Mouse (Mus musculus) MEL (cell line): ENCODE measurements at regions not wholly inside any gene's neighbourhood (a gene's known extent, or its start where the extent isn't known, plus 50 kb on each side); places are given as distances from the start of the nearest gene placed in this dataset.

Experiments
- CTCF ChIP-seq, 3 experiments: IDR thresholded peaks in 2 of 3; conservative IDR thresholded peaks in 1 of 3; 2 replicates each; pipeline ENCODE4 v1.5.1; 2011 to 2012; ENCODE audit warnings: low read length in 3 of 3, low read depth in 2 of 3, mild to moderate bottlenecking in 2 of 3, improper control_type of control experiment in 1 of 3, inconsistent platforms in 1 of 3, mixed read lengths in 1 of 3, moderate library complexity in 1 of 3; ENCODE audit not compliant: control insufficient read depth in 1 of 3, insufficient read depth in 1 of 3, poor library complexity in 1 of 3, severe bottlenecking in 1 of 3
- E2F4 ChIP-seq: IDR thresholded peaks from 2 replicates; pipeline ENCODE4 v1.6.1; 2011; ENCODE audit warnings: low read depth, low read length, improper control_type of control experiment, borderline replicate concordance
- EP300 ChIP-seq, 2 experiments: IDR thresholded peaks; 2 replicates each; pipeline ENCODE4 v1.6.1; 2011; ENCODE audit warnings: improper control_type of control experiment in 2 of 2, low read length in 2 of 2, low read depth in 1 of 2, mild to moderate bottlenecking in 1 of 2
- GATA1 ChIP-seq: IDR thresholded peaks from 2 replicates; pipeline ENCODE4 v1.6.1; 2011; ENCODE audit warnings: low read depth, low read length, improper control_type of control experiment
- MYB ChIP-seq: IDR thresholded peaks from 2 replicates; pipeline ENCODE4 v1.6.1; 2011; ENCODE audit warnings: mild to moderate bottlenecking, low read depth, low read length, improper control_type of control experiment
- POLR2A ChIP-seq, 2 experiments: IDR thresholded peaks; 2 replicates each; pipeline ENCODE4 v1.6.1; 2011 to 2012; ENCODE audit warnings: low read length in 2 of 2, mild to moderate bottlenecking in 2 of 2, control low read depth in 1 of 2, improper control_type of control experiment in 1 of 2, low read depth in 1 of 2, moderate library complexity in 1 of 2; ENCODE audit not compliant: control insufficient read depth in 1 of 2, insufficient read depth in 1 of 2, poor library complexity in 1 of 2
- RCOR1 ChIP-seq: IDR thresholded peaks from 2 replicates; pipeline ENCODE4 v1.6.1; 2012; ENCODE audit warnings: low read depth, mild to moderate bottlenecking, inconsistent platforms, low read length, improper control_type of control experiment
- ZC3H11A ChIP-seq: IDR thresholded peaks from 2 replicates; pipeline ENCODE4 v1.6.1; 2012; ENCODE audit warnings: low read depth, mild to moderate bottlenecking, inconsistent platforms, low read length, improper control_type of control experiment

DNA sequence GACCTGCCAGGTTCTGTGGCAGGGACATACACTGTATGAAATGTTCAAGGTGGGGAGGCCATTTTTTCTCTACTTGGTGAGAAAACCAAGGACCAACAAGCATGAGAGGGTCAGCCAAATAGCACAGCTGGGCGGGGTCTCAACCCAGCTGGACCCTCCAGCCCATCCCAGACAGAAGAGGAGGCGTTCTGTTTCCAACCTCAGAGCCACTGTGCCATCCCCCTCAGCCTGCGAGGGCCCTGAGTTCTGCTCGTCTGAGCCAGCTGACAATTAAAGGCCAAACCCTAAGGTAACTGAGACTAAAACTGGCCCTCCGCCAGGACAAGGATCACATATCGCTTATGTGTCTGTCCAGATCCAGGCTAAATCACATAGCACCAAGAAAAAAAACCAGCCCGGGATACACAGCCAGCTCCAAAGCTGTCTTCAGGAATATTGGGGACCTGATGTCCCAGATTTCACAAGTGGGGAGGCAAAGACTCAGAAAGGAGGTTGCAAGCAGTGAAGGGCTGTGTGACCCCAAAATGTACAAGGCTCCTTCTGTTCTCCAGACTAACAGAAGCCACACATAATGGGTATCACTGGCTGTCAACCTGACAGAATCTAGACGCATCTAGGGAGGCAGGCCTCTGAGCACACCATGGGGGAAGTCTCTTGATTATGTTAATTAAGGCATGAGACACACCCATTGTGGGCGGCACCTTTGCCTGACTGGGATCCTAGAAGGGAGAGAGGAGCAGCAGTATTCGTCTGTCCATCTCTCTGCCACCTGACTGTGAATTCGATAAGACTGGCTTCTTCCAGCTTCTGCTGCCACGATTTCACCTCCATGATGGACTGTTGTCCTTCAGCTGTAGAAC is 69.6 kb downstream of the Mrm1 start:
- TF ChIP-seq MYB = no peak
- TF ChIP-seq EP300 (IDR thresholded peaks at IDR 0.05; ENCODE audit: low read depth in 1 of 2, low read length in 2 of 2) = no peak
- no peak for TF ChIP-seq CTCF (IDR thresholded peaks at IDR 0.05 in 2 of 3, conservative IDR thresholded peaks at IDR 0.05 in 1 of 3; ENCODE audit: control insufficient read depth in 1 of 3, insufficient read depth in 1 of 3, low read depth in 2 of 3, low read length in 3 of 3, poor library complexity in 1 of 3, severe bottlenecking in 1 of 3)
- TF ChIP-seq RCOR1 = no peak
- no peak for TF ChIP-seq E2F4
- no peak for TF ChIP-seq ZC3H11A
- TF ChIP-seq POLR2A (IDR thresholded peaks at IDR 0.05; ENCODE audit: control insufficient read depth in 1 of 2, insufficient read depth in 1 of 2, low read depth in 1 of 2, low read length in 2 of 2, poor library complexity in 1 of 2) = no peak
- TF ChIP-seq GATA1 = no peak
